Mouse (Mus musculus) fat pad, adult 2 months (tissue): Measurements from ENCODE around the gene Ephb1.

ENCODE experiments used
- DNase-seq: peaks from one replicate; pipeline ENCODE4 v3.0.0-alpha.2; 2011; ENCODE audit warnings: low read depth, low spot score; ENCODE audit errors: extremely low read depth

Gene Ephb1

DNA sequence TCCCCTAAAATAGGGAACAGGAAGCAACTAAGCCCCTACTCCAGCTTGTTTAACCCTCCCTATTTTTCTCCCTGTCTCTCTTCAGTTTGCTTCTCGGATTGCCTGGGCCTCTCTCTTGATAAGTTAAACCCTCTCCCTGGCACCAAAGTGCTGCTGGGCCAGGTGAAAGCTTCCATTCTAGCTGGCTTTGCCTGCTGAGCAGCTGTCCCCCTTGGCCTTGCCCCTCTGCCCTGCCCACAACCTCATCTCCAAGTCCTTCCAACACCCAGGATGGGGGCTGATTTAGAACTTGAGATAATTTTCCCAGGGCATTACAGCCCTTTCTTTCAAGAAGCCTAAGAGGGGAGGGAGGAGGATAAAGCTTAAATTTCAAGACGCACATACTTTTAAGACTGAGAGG is 174.0 kb downstream of the Ephb1 start:
- no peak for DNase-seq

DNA sequence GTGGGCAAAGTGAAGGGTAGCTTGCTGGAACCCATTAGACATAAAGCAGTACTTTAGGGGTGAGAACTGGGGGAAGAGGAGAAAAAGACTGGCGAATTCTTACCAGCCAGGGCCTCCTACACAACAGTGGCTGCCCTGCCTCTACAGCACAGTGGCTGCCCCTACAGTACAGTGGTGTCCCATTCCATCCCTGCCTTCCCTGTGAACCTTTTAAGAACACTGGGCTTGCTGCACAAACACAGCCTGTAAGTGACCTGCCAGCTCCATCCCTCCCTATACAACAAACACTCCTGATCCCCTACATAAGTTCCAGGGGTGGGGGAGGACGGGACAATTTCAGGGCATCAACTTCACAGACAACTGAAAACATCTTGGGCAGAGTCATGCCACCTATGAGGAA is 174.4 kb downstream of the Ephb1 start:
- DNase-seq: no peak

DNA sequence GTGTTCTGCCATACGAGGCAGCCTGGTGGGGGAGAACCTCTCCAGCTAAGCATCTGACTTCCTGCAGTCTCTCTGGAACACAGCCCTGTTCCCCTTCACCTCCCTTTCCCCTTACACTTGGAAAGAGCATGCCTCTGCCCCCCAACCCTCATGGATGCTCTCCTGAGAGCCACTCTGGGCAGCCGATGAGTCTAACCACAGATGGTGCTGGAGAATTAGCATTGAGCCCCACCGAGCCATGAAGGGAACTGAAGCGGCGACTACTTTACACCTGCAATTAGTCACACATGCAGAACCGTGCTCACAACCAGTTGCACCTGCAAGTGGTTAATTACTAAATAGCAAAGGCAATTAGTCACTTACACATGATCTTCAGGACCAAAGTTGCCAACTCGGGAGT is 184.8 kb downstream of the Ephb1 start:
- no peak for DNase-seq

DNA sequence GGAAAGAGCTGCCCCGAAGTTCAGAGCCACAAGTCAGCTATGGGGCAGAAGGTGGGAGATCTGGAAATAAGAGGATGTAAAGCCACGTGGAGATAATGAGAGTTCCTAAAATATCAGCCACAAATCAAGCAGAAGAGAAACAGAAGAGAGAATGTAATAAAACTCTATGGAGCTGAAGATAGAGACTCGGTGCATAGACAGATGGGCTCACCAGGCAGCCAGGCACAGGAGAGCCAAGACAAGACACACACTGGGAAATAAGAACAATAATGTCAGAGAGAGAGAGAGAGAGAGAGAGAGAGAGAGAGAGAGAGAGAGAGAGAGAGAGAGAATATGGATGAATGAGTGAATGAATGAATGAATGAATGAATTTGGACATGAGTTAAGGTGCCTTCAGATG is 198.6 kb downstream of the Ephb1 start:
- no peak for DNase-seq

DNA sequence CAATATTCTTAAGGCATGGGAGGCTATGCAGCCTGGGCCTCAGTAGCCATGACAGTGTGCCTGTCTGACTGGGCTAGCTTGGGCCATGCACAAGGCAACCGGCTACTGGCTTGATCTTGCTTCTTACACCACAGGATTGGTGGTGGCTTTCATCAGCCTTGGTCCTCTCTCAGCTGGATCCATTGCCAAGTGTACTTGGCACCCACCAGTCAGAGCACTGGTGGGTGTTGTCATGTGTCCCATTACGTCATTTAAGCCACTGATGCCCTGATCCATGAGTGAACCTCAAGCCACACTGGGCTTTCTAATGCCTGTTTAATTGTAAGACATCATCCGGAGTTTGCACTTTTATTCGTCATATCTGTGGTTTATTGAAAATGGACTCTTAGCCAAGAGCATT is 215.3 kb downstream of the Ephb1 start:
- DNase-seq: no peak

DNA sequence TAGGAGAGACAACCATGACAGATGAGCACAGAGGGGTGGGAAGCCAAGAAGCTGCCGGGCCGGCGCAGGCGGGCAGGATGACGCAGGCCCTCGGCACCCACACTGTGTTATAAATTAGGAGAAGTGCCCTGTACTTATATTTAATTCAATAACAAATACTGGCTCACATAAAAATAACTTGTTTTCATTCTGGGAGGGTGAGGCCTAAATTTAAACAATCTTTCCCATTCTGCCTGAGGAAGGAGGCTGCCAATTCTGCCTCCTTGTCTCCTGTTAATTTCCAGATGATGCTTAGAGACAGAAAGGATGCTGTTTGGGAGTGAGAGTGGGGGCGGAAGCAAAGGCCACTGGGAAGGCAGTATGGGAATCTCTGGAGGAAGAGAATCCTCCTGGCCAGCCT is 215.8 kb downstream of the Ephb1 start:
- no peak for DNase-seq

DNA sequence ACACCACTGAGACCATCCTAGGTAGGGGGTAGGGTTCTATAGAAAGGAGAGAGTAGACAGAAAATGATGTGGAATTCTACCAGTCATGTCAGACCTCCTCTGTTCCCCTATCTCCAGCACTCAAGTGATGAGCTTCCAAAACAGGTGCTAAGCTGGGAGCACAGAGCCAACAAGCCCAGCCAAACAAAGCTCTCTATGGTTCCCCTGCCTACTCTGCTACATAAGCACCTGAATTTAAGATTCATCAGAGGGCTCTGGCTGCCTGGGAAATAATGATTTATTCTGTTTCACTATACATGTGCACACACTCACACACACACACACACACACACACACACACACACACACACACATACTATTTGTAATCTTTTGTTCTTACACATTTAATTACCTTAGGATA is 216.3 kb downstream of the Ephb1 start:
- DNase-seq: no peak

DNA sequence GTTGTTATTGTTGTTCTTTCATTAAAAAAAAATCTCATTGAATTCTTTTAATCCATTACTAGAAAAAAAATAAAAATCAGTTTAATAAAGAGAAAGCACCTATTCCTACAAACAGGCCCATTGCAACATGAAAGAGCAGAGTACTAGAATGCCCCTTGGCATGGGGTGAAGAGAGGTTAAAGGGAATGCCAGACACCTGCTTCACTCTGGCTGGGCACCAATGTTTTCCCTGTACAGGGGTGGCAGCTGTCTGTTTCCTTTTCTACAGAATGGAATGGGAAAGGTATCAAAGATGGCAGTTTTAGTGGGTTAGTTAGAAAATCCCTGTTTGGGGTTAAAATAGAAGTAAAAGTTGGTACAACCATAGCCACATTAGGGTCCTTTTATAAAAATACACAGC is 224.0 kb downstream of the Ephb1 start:
- no peak for DNase-seq

DNA sequence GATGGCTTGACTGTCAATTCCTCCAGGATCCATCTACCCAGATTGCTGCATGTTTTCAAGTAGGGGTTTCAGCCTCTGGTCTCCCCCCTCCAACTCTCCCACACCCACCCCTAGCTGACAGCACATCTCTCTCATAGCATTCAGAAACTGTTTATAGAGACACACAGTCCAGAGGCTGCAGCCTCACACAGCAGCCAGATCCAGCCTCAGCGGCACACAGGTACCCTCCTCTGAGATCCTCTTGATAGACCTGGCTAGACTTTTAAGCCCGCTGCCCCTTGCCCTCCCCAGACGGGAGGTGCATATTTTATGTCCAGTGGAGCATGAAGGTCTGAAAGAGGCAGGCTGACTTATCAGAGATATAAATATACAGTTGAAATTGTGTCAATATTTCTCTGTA is 228.0 kb downstream of the Ephb1 start:
- no peak for DNase-seq

DNA sequence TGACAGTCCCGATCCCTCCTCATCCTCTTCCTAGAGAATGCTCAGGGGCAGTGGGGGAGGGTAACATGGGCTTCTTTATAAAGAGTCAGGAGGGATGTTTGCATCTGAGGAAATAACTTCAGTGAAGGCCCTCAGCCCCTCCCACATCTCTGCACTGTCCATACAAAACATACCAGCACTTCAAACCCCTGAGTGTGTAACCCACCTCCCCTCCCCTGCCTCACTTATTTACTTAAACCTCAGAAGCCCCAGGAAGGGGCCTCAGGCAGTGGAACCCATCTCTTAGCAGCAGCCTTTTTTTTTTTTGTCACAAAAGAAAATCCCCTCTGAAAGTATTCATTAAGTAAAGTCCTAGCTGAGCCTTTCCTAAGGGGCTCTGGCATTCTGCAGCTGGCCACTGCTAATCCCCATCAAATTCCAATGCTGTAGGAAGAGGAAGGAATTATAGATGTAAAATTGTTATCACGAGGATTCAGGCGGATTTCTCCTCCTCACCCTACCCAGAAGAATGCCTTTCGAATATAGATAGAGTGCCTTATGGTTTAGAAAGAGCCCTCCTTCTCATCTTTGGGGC is 231.5 kb downstream of the Ephb1 start:
- DNase-seq: no peak

DNA sequence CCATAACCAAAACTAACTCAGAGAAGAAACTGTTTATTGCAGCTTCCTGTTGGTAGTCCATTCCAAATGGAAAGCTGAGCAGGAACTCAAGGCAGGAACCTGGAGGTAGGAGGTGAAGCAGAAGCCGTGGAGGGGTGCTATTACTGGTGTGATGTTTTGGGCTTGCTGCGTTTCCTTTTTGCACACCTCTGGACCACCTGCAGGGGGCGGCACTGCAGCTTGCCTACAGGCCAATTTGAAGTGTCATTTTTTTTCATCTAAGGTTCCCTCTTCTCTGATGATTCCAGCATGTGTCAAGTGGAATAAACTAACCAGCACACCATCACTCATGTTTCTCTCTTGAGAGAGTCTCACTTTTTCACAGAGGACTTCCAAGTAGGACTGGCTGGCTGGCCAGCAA is 235.1 kb downstream of the Ephb1 start:
- DNase-seq: no peak

DNA sequence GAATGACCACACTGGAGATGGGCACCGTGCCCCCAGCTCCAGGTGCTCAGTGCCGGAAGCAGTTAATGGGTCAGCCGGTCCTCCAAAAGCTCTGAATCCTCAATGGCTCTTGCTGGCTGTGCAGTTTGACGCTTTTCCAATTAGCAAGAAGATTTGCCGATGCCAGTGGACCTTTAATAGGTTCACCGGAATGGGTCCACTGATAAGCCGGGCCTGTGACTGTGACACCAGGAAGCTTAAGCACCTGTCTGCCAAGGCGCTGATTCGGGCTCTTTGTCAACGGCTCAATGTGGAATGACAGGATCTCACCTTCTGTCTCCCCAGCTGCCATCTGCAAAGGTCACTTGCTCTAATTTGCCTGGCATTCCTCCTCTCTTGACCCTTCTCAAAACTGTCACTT is 239.2 kb downstream of the Ephb1 start:
- no peak for DNase-seq

DNA sequence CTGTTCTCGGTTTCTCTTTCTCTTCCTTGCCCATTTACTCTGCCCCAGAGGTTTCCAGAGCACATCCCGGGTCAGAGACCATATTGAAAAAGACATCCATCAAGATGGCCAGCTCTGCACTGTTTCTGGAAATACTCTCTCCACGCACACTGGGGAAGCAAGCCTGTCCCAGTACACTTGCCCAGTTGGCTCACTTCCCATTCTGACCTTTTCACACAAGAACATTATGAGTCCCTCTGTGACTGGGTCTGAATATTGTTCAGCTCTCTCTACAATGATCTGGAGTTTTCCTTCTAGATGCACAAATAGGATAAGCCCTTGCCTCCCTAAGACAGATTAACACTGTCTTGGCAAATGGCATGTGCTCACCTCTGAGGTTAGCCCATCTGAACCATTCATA is 243.0 kb downstream of the Ephb1 start:
- no peak for DNase-seq

DNA sequence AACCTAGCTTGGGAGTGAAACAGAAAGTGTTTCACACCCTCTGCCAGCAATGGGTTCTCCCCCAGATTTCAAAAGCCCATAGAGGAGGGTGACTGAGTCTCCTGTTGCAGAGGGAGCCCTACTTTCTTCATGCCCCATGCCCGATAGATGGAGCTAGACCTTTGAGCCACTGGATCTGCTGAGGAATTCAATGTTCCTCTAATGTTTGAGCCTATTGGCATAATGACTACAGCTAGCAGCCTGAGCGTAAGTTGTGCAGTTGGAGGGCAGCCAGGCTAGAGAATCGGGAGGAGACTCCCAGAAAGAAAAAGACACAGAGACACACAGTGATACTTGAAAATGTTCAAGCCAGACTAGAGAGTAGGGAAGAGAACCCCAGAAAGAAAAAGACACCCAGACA is 246.5 kb downstream of the Ephb1 start:
- DNase-seq: no peak

DNA sequence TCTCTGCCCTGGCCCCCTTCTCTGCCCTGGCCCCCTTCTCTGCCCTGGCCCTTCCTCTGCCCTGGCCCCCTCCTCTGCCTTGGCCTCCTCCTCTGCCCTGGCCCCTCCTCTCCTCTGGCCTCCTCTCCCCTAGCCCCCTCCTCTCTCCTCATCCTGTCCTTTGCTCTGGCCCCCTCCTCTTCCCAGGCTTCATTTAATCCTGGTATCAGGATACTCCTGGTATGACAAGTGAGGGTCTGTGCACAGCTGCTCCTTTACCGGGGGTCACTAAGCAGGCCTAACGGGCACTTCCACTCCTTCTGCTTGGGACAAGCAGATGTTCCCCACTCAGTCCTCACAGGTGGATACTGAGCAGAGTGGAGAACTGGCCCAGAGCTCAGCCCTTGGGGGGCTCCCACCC is 247.3 kb downstream of the Ephb1 start:
- DNase-seq: no peak

DNA sequence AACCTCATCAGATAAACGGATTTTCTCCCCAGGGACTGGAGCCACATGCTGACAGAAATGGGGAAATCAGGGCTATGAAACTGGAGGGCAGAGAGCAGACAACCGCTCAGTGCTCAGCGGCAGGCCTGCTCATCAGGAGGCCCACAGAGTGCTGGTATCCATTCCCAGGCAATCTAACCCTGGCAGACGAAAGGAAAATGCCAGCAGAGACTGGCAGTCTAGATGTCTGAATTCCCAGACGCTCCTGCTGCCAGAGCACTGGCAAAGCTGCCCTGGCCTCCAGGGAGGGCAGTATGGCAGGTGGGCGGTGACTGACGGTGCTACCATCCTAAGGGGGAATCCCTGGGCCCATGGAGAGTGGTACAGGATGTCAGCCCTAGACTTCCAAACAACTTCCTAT is 257.7 kb downstream of the Ephb1 start:
- DNase-seq: no peak

DNA sequence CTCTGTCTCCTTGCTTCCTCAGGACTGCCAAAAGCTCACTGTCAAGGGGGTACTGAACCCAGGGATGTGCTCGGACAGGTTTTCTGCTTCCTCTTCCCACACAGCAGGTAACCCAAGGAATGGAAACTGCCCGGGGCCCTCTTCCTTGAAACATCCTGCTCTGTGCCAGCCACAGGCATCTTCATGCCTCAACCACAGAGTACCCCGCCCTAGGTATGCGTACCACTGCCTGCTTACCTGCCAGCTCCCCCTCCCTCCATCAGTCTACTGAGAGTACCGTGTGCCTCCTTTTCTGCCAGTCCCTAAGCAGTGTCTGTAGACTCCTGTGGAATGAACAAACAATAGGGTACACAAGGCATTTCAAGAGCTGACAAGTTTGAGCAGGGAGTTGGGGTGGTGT is 265.9 kb downstream of the Ephb1 start:
- DNase-seq: no peak

DNA sequence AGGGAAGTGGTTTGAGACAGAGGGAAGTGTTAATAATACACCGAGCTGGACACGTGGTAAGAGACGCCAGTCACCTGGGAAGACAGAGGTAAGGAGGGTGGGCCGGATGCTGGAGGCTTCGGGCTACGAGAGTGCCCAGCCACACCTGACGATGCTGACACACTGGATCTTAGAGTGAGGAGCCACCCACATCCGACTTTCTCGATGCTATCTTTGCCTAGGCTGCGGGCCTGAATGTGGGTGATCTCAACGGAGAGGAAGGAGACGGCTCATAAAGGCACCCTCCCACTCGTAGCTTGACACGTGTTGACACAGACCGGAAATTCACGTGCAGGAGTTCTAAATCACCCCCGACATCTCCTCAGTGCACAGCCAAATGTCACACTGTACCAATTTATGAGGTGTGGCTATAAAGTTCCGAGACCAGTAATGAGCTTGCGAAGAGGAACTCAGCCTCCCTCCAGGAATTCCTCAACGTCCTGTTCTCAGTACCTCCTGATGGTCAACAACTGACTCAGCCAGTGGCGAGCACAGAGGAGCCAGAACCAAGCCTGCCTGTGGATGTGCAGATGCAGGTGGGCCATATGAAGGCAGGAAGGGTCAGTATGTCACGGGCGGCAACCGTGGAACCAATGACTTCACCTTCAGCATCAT is 268.3 kb downstream of the Ephb1 start:
- DNase-seq: no peak

DNA sequence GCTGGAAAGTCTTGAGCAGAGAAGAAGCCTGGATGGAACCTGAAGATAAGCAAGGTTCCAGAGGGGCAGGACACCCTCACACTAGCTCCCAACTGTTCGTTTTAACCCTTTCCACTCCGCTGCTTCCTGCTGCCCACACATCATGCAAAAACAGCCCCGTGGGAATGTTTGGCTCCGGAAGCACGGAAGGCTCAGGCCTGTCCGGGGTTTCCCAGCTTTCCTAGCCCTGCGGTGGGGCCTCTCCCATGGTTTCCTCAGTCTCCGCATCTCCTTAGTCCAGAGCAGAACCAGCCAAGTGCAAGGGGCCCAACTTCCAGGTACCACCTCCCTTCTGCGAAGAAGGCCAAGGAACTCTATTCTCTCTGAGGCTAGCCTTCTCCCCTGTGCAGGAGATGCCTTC is 269.0 kb downstream of the Ephb1 start:
- DNase-seq: no peak

DNA sequence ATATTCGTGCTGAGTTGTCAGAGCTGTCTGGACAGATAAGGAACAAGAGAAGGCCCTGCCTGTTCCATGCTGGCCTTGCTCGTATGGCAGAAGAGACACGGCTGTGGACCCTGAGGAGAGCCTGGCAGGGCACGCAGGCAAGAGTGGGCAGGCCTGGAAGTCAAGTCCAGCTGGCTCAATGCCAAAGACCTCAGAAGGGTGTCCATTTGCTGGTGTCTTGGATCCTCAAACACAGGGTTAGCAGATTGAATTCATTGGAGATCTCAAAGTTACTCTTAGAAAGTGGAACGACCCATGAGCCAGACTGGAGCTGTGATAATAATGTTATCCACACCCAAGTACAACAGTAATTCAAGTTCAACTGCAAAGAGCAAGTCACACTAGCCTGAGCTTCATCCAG is 273.6 kb downstream of the Ephb1 start:
- DNase-seq: no peak

DNA sequence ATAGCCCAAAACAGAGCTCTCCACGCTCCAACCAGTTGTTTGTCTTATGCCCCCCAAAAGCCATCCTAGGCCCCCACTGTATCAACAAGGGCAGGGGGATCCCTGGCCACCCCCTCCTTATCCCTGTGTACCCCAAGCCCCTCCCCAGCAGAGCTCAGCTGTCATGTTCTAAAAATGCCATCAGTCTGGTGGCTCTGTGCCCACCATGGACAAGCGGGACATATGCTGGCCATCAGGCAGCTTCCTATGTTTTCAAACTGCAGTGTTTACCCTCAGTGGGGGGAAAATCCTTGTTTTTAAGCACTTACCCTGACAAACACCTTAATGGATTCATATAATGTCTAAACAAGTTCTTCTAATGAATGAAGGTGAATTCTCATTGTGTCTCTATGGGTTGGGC is 275.3 kb downstream of the Ephb1 start:
- no peak for DNase-seq

DNA sequence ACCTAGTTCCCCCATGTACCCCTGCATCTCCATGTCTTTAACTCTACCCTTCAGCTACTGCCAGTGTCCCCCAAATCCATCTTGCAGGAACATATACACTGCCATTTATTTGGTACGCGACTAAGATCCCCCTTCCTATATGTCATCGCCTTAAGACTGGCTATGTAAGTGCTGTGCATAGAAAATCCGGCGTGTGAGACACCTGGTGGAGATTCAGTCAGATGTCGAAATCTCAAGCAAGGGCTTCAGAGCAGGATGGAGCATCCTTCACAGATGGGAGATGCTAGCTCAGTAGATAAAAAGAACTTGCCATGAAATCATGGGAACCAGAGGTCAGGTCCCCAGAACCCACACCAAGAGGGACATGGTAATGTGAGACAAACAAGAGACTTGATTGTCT is 276.3 kb downstream of the Ephb1 start:
- DNase-seq: no peak

DNA sequence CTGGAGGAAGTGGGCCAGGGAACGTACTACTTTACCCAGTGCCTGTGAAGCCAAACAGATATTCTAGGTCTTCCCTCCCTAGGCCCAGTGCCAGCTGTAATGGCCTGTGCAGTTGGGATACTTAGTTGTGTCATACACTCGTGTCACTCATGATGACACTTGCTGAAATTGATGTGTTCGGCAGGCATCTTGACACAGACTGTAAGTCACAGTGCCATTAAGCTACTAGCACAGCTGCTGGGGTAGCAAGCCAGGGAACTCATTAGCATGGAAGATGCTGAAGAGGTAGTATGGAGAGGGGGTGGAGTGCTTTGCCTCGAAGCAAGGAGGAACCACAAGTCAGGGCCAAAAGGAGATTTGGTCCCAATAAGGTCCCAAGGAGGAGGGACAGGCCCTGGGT is 279.0 kb downstream of the Ephb1 start:
- DNase-seq: no peak
